Mouse (Mus musculus): ENCODE results near the gene Nr6a1. TPM values are rescaled to one million over a fixed set of nuclear protein-coding genes. Genes with fewer than 3 reads are reported as not detected.

Gene Nr6a1
- total and polyA plus RNA-seq, 2 experiments: 5.9 to 14.8 TPM

DNA sequence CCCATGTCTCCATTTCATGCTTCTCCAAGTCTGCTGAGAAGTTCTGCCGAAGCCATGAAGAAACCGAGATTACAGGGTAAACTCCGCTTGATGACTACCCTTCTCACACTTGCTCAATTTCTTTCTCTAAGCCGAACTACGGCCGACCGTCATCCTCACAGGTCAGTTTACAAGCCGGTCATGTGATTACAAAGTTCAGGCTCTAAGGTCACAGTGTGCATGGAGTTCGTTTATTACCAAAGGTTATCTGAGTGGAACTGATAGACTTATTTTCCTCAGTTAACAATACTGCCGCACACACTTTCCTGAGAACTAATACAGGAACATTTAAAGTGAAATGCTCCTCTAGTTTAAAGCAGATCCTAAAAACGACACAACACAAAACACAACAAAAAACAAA is 143.1 kb downstream of the Nr6a1 start:
- Histone ChIP-seq H3K27me3 (ENCODE audit: control insufficient read depth, insufficient read depth, low read length) (no peaks in the 10 kb centered on the region), H3K36me3 (ENCODE audit: control insufficient read depth, insufficient read depth, low read length) (no peaks in the 10 kb centered on the region), H3K27ac (replicated peaks; ENCODE audit: insufficient read depth, low read depth, low read length) (peak overlapping the region; percentile 73), H3K9ac (ENCODE audit: low read depth, low read length) (peak overlapping the region; percentile 52), H3K4me1 (ENCODE audit: control insufficient read depth, insufficient read depth, low read length) (peaks cover 24% of the 10 kb centered on the region; the same call in 1 of the 2 replicates), H3K79me2 (ENCODE audit: control insufficient read depth, insufficient read depth, low read length) (peaks cover 6% of the 10 kb centered on the region; the same call in 1 of the 2 replicates), H3K4me3 (ENCODE audit: insufficient read depth, low read depth, low read length) (peak overlapping the region; percentile 52)
- DNase-seq (ENCODE audit: extremely low read depth, low read depth, low spot score): peak; percentile 99
- WGBS: 8% methylated on average over 11 of the region's 11 CpGs
- TF ChIP-seq POLR2A (IDR thresholded peaks at IDR 0.05; ENCODE audit: extremely low read depth, insufficient read depth, low read length) (no peak), CTCF (IDR thresholded peaks at IDR 0.05; ENCODE audit: low read depth, low read length) (no peak)

- H3K36me3 ChIP-seq (ENCODE audit: control insufficient read depth, insufficient read depth, low read length): no peaks in the 10 kb centered on the region
- H3K79me2 ChIP-seq (ENCODE audit: control insufficient read depth, insufficient read depth, low read length): peaks cover 6% of the 10 kb centered on the region; the same call in 1 of the 2 replicates
- no peak overlapping the region for H3K27ac ChIP-seq (replicated peaks; ENCODE audit: insufficient read depth, low read depth, low read length)
- peak; percentile 28 for DNase-seq (ENCODE audit: extremely low read depth, low read depth, low spot score)
- peak overlapping the region; percentile 59 for H3K4me3 ChIP-seq (ENCODE audit: insufficient read depth, low read depth, low read length)
- WGBS: 30% methylated on average over 5 of the region's 5 CpGs
- H3K9ac ChIP-seq (ENCODE audit: low read depth, low read length): peak overlapping the region; percentile 78
- no peaks in the 10 kb centered on the region for H3K27me3 ChIP-seq (ENCODE audit: control insufficient read depth, insufficient read depth, low read length)
- peaks cover 24% of the 10 kb centered on the region; the same call in 1 of the 2 replicates for H3K4me1 ChIP-seq (ENCODE audit: control insufficient read depth, insufficient read depth, low read length)
- TF ChIP-seq CTCF (IDR thresholded peaks at IDR 0.05; ENCODE audit: low read depth, low read length): no peak
- no peak for TF ChIP-seq POLR2A (IDR thresholded peaks at IDR 0.05; ENCODE audit: extremely low read depth, insufficient read depth, low read length)
Measured at GRCm38 (mm10) chr2:38783364-38783763, 144.1 kb downstream of the Nr6a1 start.

DNA sequence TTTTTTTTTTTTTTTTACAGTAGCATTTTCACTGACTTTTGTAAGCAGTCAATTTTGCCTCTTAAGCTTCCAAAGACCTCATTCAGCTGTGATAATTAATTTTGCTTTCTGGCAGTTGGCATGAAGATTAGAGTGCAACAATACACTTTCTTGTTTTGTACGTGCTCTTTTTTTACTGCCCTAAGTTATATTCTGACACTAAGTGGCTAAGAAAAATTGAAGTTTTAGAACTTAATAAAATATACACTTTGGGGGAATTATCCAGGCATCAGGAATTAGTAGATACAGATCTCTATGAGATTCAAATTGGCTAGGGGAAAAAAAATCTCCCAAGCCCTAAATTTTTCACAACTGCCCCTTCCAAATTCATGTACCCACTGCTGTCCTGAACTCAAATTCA is 144.8 kb downstream of the Nr6a1 start:
- no peak for DNase-seq (ENCODE audit: extremely low read depth, low read depth, low spot score)
- WGBS: 20% methylated on average over 1 of the region's 1 CpGs
- Histone ChIP-seq H3K27me3 (ENCODE audit: control insufficient read depth, insufficient read depth, low read length) (no peaks in the 10 kb centered on the region), H3K27ac (replicated peaks; ENCODE audit: insufficient read depth, low read depth, low read length) (no peak overlapping the region), H3K79me2 (ENCODE audit: control insufficient read depth, insufficient read depth, low read length) (peaks cover 6% of the 10 kb centered on the region; the same call in 1 of the 2 replicates), H3K36me3 (ENCODE audit: control insufficient read depth, insufficient read depth, low read length) (no peaks in the 10 kb centered on the region), H3K4me1 (ENCODE audit: control insufficient read depth, insufficient read depth, low read length) (peaks cover 24% of the 10 kb centered on the region; the same call in 1 of the 2 replicates), H3K9ac (ENCODE audit: low read depth, low read length) (no peak overlapping the region), H3K4me3 (ENCODE audit: insufficient read depth, low read depth, low read length) (peak overlapping the region; percentile 2; the same call in 1 of the 2 replicates)
- TF ChIP-seq CTCF (IDR thresholded peaks at IDR 0.05; ENCODE audit: low read depth, low read length) (no peak), POLR2A (IDR thresholded peaks at IDR 0.05; ENCODE audit: extremely low read depth, insufficient read depth, low read length) (no peak)

DNA sequence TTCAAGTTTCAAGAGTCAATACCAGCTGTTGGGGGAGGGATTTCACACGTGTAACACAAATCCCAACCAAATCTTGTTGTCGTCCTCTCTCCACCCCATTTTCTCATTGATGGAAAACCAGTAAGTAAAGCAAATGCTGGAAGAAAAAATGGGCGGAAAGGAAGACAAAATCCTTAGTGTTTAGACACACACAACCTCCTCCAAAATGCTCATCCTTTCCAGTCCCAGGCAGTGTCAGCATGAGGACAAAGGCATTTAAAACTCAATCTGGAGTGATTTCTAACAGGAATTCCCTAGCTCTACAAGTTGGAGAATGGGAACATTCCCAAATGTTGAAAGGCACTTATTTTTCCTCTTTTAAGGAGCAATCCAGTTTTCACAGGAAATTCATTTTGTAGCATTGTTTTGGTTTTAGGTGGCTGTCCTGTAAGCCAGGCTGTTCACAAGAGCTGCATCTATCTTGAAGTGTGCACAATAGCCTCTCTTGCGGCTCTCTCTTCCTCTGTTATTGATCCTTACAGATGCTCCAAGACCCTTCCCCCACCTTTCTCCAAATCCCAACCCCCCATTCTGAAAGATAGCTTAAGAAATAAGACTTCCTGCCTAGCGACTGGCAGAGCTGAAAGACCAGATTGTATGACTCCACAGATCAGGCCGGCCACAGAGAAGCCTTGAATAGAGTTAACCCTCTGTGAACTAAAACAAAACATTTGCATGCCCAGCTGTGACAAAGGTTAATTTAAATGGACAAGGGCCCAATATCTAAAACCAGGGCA is 145.4 kb downstream of the Nr6a1 start:
- H3K9ac ChIP-seq (ENCODE audit: low read depth, low read length): 0 out of 2 replicates have a peak overlapping the region, but pooled peaks have one; percentile 43
- TF ChIP-seq POLR2A (IDR thresholded peaks at IDR 0.05; ENCODE audit: extremely low read depth, insufficient read depth, low read length) (no peak), CTCF (IDR thresholded peaks at IDR 0.05; ENCODE audit: low read depth, low read length) (no peak)
- 15% methylated on average over 6 of the region's 6 CpGs for WGBS
- peaks cover 6% of the 10 kb centered on the region; the same call in 1 of the 2 replicates for H3K79me2 ChIP-seq (ENCODE audit: control insufficient read depth, insufficient read depth, low read length)
- H3K4me1 ChIP-seq (ENCODE audit: control insufficient read depth, insufficient read depth, low read length): peaks cover 24% of the 10 kb centered on the region; the same call in 1 of the 2 replicates
- peak overlapping the region; percentile 46 for H3K4me3 ChIP-seq (ENCODE audit: insufficient read depth, low read depth, low read length)
- H3K27ac ChIP-seq (replicated peaks; ENCODE audit: insufficient read depth, low read depth, low read length): peak overlapping the region; percentile 60
- no peaks in the 10 kb centered on the region for H3K27me3 ChIP-seq (ENCODE audit: control insufficient read depth, insufficient read depth, low read length)
- DNase-seq (ENCODE audit: extremely low read depth, low read depth, low spot score): peak; percentile 73
- H3K36me3 ChIP-seq (ENCODE audit: control insufficient read depth, insufficient read depth, low read length): no peaks in the 10 kb centered on the region

DNA sequence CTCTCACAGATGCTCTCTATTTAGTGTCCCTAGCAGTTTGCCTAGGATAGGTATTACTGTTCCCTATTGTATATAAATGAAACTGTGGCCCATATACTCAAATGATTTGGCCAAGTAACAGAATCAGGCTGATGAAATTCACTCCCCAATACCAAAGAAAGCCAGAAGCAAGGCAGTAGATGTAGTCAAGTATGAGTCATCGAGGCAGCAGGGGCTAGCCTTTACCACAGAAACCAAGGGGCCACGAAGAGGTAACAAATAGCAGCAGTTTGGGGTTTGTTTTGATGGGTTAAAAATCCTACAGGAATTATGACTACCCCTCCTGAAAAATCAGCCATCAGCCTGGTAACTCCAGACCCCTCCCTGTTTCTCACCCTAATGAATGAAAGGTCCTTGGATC is 147.5 kb downstream of the Nr6a1 start:
- no peaks in the 10 kb centered on the region for H3K36me3 ChIP-seq (ENCODE audit: control insufficient read depth, insufficient read depth, low read length)

More for the DNA sequence above, 147.5 kb downstream of the Nr6a1 start:
- no peak for DNase-seq (ENCODE audit: extremely low read depth, low read depth, low spot score)
- Histone ChIP-seq H3K27me3 (ENCODE audit: control insufficient read depth, insufficient read depth, low read length) (no peaks in the 10 kb centered on the region), H3K4me1 (ENCODE audit: control insufficient read depth, insufficient read depth, low read length) (peaks cover 16% of the 10 kb centered on the region), H3K9ac (ENCODE audit: low read depth, low read length) (no peak overlapping the region), H3K79me2 (ENCODE audit: control insufficient read depth, insufficient read depth, low read length) (peaks cover 6% of the 10 kb centered on the region; the same call in 1 of the 2 replicates), H3K4me3 (ENCODE audit: insufficient read depth, low read depth, low read length) (no peak overlapping the region), H3K27ac (replicated peaks; ENCODE audit: insufficient read depth, low read depth, low read length) (no peak overlapping the region)
- TF ChIP-seq POLR2A (IDR thresholded peaks at IDR 0.05; ENCODE audit: extremely low read depth, insufficient read depth, low read length) (no peak), CTCF (IDR thresholded peaks at IDR 0.05; ENCODE audit: low read depth, low read length) (no peak)
- 77% methylated on average over 2 of the region's 2 CpGs for WGBS
